Mouse (Mus musculus): ENCODE results near the gene Cfap43. TPM values are rescaled to one million over a fixed set of nuclear protein-coding genes. Genes with fewer than 3 reads are reported as not detected.

Cfap43 gene
- total and polyA plus RNA-seq, 3 experiments = 3.2 to 12.7 (median 11.7) TPM

- no peak for DNase-seq (ENCODE audit: extremely low read depth)
- Histone ChIP-seq H3K4me3 (replicated peaks in 1 of 3; ENCODE audit: low read depth in 2 of 3, low read length in 2 of 3, poor library complexity in 1 of 3) (no peak overlapping the region), H3K4me1 (ENCODE audit: control insufficient read depth in 1 of 2, insufficient read depth in 2 of 2) (peaks cover 0 to 5% of the 10 kb centered on the region in 2 experiments; a peak in 1 of 4 replicates), H3K4me2 (ENCODE audit: insufficient read depth, low read depth, poor library complexity, severe bottlenecking) (no peak overlapping the region), H3K27me3 (replicated peaks) (peaks cover 45% of the 10 kb centered on the region), H3K79me2 (replicated peaks; ENCODE audit: control insufficient read depth, extremely low read depth, insufficient read depth, poor library complexity, severe bottlenecking) (no peaks in the 10 kb centered on the region), H3K27ac (ENCODE audit: insufficient read depth, low read depth) (no peak overlapping the region), H3K9me3 (replicated peaks; ENCODE audit: low read length) (no peaks in the 10 kb centered on the region), H3K36me3 (replicated peaks in 1 of 2; ENCODE audit: control insufficient read depth in 1 of 2, insufficient read depth in 1 of 2, low read length in 1 of 2) (no peaks in the 10 kb centered on the region), H3K9ac (ENCODE audit: insufficient read depth, low read depth) (no peak overlapping the region)
- dilution Hi-C loops (cut with MboI; ENCODE audit: extremely low pct_ligation_motif_present, extremely low pct_unique_long_range_greater_than_20kb, low sequenced_read_pairs) = no loop called here
- in situ Hi-C loops (cut with MboI; ENCODE audit: low pct_ligation_motif_present, low pct_unique_long_range_greater_than_20kb, low sequenced_read_pairs) = loop anchor here (25.0 kb wide), 1 partner anchor 285 kb away; no protein-coding TSS in a partner anchor
- no peak for TF ChIP-seq GABPA (IDR thresholded peaks at IDR 0.05; ENCODE audit: insufficient replicate concordance, low read depth, low read length)
- TF ChIP-seq MAX (IDR thresholded peaks at IDR 0.05; ENCODE audit: low read length) = no peak
- no peak for TF ChIP-seq JUN (IDR thresholded peaks at IDR 0.05; ENCODE audit: insufficient read depth, low read depth, low read length)
- no peak for TF ChIP-seq EP300 (IDR thresholded peaks at IDR 0.05; ENCODE audit: low read length)
- no peak for TF ChIP-seq MYC (IDR thresholded peaks at IDR 0.05; ENCODE audit: low read depth, low read length)
- TF ChIP-seq TCF12 (IDR thresholded peaks at IDR 0.05; ENCODE audit: low read depth, low read length) = no peak
- no peak for TF ChIP-seq KAT2A (IDR thresholded peaks at IDR 0.05; ENCODE audit: insufficient replicate concordance, low read length)
Observed at GRCm38 (mm10) chr19:47946821-47947465, 27.9 kb upstream of the Cfap43 start.

- peaks cover 10 to 21% of the 10 kb centered on the region in 2 experiments for H3K4me1 ChIP-seq (ENCODE audit: control insufficient read depth in 1 of 2, insufficient read depth in 2 of 2)
- H3K4me2 ChIP-seq (ENCODE audit: insufficient read depth, low read depth, poor library complexity, severe bottlenecking) = no peak overlapping the region
- H3K27me3 ChIP-seq (replicated peaks) = peaks cover 52% of the 10 kb centered on the region
- DNase-seq (ENCODE audit: extremely low read depth) = no peak
- no peak overlapping the region for H3K4me3 ChIP-seq (replicated peaks in 1 of 3; ENCODE audit: low read depth in 2 of 3, low read length in 2 of 3, poor library complexity in 1 of 3)
- TF ChIP-seq MXI1 (IDR thresholded peaks at IDR 0.05; ENCODE audit: low read depth, low read length) (no peak), POLR2AphosphoS2 (IDR thresholded peaks at IDR 0.05; ENCODE audit: low read depth, low read length) (no peak), SMC3 (IDR thresholded peaks at IDR 0.05; ENCODE audit: low read depth, low read length) (no peak), ELF1 (IDR thresholded peaks at IDR 0.05; ENCODE audit: low read depth, low read length) (no peak)
- no peaks in the 10 kb centered on the region for H3K36me3 ChIP-seq (replicated peaks in 1 of 2; ENCODE audit: control insufficient read depth in 1 of 2, insufficient read depth in 1 of 2, low read length in 1 of 2)
- in situ Hi-C loops (cut with MboI; ENCODE audit: low pct_ligation_motif_present, low pct_unique_long_range_greater_than_20kb, low sequenced_read_pairs) (loop anchor here (25.0 kb wide), 1 partner anchor 277 kb away; no protein-coding TSS in a partner anchor), dilution Hi-C loops (cut with MboI; ENCODE audit: extremely low pct_ligation_motif_present, extremely low pct_unique_long_range_greater_than_20kb, low sequenced_read_pairs) (no loop called here)
- H3K9ac ChIP-seq (ENCODE audit: insufficient read depth, low read depth) = no peak overlapping the region
- H3K27ac ChIP-seq (ENCODE audit: insufficient read depth, low read depth) = no peak overlapping the region
- no peaks in the 10 kb centered on the region for H3K79me2 ChIP-seq (replicated peaks; ENCODE audit: control insufficient read depth, extremely low read depth, insufficient read depth, poor library complexity, severe bottlenecking)
- H3K9me3 ChIP-seq (replicated peaks; ENCODE audit: low read length) = no peaks in the 10 kb centered on the region
Observed at GRCm38 (mm10) chr19:47939361-47939760, 20.3 kb upstream of the Cfap43 start.
